Mouse (Mus musculus) liver, embryonic 12.5 days (tissue): ENCODE measurements around the gene Frmpd2. TPM values are rescaled to one million over a fixed set of nuclear protein-coding genes. Genes with fewer than 3 reads are reported as not detected.

ENCODE experiments used
- ATAC-seq: fragments of 200-750 bp; cut with Nextera tagmentation; 2 replicates; pipeline ENCODE4 v1.8.0; 2017; ENCODE audit warnings: moderate number of reproducible peaks, mild to moderate bottlenecking, moderate library complexity
- H3K27ac ChIP-seq: fragments of 300-500 bp; sonication (generic); 2 replicates; pipeline ENCODE4 v1.5.1; 2016; ENCODE audit warnings: mild to moderate bottlenecking
- H3K27me3 ChIP-seq: fragments of 300-500 bp; sonication (generic); replicated peaks from 2 replicates; pipeline ENCODE4 v1.6.1; 2016; ENCODE audit warnings: mild to moderate bottlenecking, moderate library complexity
- H3K36me3 ChIP-seq: fragments of 300-500 bp; sonication (generic); 2 replicates; pipeline ENCODE4 v1.6.1; 2016; ENCODE audit warnings: mild to moderate bottlenecking, moderate library complexity
- H3K4me1 ChIP-seq: fragments of 300-500 bp; sonication (generic); 2 replicates; pipeline ENCODE4 v1.6.1; 2016
- H3K4me2 ChIP-seq: fragments of 300-500 bp; sonication (generic); 2 replicates; pipeline ENCODE4 v1.6.1; 2016; ENCODE audit warnings: mild to moderate bottlenecking, moderate library complexity
- H3K4me3 ChIP-seq: fragments of 300-500 bp; sonication (generic); 2 replicates; pipeline ENCODE4 v1.5.1; 2016; ENCODE audit warnings: mild to moderate bottlenecking, moderate library complexity
- H3K9ac ChIP-seq: fragments of 300-500 bp; sonication (generic); 2 replicates; pipeline ENCODE4 v1.6.1; 2016; ENCODE audit warnings: mild to moderate bottlenecking, moderate library complexity
- H3K9me3 ChIP-seq: fragments of 300-500 bp; sonication (generic); replicated peaks from 2 replicates; pipeline ENCODE4 v1.6.1; 2016; ENCODE audit warnings: mild to moderate bottlenecking, moderate library complexity
- WGBS: fragments of 180-500 bp; shearing (Covaris S2); methylation state at CpG from one replicate; pipeline ENCODE4 v1.1.7; 2016; ENCODE audit not compliant: insufficient replicate concordance; 5-methylcytosine and 5-hydroxymethylcytosine counted together
- polyA plus RNA-seq: library from polyadenylated mRNA; unstranded; fragments of >200 nt; fragmentation: Nextera tagmentation; extraction: Ambion mirVana; gene quantifications from 2 replicates; pipeline ENCODE4 v1.2.1, GENCODE M21; 2016

Frmpd2 gene
- polyA plus RNA-seq, 1 experiment from 2014 or later = not detected

DNA sequence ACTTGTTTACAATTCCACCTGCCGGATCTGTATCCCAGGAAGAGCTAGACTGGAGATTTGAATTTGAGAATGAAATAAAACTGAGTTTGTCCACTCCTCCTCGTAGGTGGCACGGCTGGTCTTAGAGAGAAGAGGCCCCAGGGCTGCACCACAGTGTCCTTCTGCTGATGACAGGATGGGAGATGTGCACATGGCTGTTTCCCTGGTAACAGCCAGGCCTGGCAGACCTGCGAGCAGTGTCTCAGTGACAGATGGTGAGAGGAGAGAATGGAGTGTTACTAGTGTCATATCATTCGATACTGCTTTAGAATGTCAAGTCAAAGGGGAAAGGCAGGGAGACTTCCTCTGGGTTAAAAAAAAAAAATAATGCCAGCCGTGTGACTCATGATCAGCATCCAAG lies 78.4 kb downstream of the Frmpd2 start:
- H3K27me3 ChIP-seq = no peaks in the 10 kb centered on the region
- H3K4me2 ChIP-seq = no peak overlapping the region
- WGBS = 70% methylated on average over 6 of the region's 6 CpGs
- no peaks in the 10 kb centered on the region for H3K9me3 ChIP-seq
- no peak overlapping the region for H3K27ac ChIP-seq
- H3K4me3 ChIP-seq = no peak overlapping the region
- H3K9ac ChIP-seq = no peak overlapping the region
- ATAC-seq = no peak
- no peaks in the 10 kb centered on the region for H3K4me1 ChIP-seq
- H3K36me3 ChIP-seq = no peaks in the 10 kb centered on the region

DNA sequence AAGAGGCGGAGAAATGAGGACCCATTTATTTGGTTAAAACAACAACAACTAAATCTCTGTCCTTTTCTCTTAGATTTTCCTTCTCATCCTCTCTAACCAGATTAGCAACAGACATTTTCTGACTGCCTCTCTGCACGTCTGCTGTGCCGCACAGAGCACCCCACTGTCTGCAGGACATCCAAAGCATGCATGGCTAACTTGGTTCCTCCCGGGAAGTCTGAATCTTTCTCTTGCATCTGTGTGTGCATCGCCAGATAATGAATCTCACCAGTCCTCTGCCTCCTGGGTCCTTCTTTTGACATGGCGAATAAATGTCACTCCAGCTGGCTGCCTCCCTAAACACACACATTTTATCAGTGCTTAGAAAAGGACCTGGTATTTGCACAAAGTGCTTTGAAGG lies 99.2 kb downstream of the Frmpd2 start:
- ATAC-seq = no peak
- no peak overlapping the region for H3K9ac ChIP-seq
- no peak overlapping the region for H3K4me3 ChIP-seq
- WGBS = 44% methylated on average over 6 of the region's 6 CpGs
- H3K36me3 ChIP-seq = no peaks in the 10 kb centered on the region
- H3K27me3 ChIP-seq = 0 out of 2 replicates have a peak, but pooled peaks cover 3% of the 10 kb centered on the region
- H3K27ac ChIP-seq = no peak overlapping the region
- no peaks in the 10 kb centered on the region for H3K4me1 ChIP-seq
- no peak overlapping the region for H3K4me2 ChIP-seq
- no peaks in the 10 kb centered on the region for H3K9me3 ChIP-seq

DNA sequence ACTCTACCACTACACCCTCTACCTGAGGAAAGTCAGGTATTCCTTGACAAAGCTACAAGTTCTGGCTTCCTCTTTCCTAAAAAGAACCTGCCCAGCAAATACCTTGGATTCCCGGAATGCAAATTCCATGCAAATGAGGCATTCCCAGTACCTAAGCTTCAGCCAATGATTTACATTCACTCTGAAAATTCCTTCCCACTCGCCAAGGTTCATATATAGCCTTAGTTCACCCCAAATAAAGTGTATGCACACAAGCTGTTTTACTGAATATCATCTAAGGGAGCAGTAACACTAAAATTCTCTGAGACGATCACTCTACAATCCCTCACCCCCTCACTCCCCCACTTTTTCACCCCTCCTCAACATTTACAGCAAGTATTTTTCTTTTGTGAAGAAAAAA lies 102.1 kb downstream of the Frmpd2 start:
- no peaks in the 10 kb centered on the region for H3K4me1 ChIP-seq
- H3K9me3 ChIP-seq = no peaks in the 10 kb centered on the region
- no peaks in the 10 kb centered on the region for H3K36me3 ChIP-seq
- no peak overlapping the region for H3K27ac ChIP-seq
- WGBS = 60% methylated on average over 3 of the region's 3 CpGs
- no peak overlapping the region for H3K9ac ChIP-seq
- no peak overlapping the region for H3K4me3 ChIP-seq
- no peak for ATAC-seq
- no peak overlapping the region for H3K4me2 ChIP-seq
- H3K27me3 ChIP-seq = 0 out of 2 replicates have a peak, but pooled peaks cover 3% of the 10 kb centered on the region

DNA sequence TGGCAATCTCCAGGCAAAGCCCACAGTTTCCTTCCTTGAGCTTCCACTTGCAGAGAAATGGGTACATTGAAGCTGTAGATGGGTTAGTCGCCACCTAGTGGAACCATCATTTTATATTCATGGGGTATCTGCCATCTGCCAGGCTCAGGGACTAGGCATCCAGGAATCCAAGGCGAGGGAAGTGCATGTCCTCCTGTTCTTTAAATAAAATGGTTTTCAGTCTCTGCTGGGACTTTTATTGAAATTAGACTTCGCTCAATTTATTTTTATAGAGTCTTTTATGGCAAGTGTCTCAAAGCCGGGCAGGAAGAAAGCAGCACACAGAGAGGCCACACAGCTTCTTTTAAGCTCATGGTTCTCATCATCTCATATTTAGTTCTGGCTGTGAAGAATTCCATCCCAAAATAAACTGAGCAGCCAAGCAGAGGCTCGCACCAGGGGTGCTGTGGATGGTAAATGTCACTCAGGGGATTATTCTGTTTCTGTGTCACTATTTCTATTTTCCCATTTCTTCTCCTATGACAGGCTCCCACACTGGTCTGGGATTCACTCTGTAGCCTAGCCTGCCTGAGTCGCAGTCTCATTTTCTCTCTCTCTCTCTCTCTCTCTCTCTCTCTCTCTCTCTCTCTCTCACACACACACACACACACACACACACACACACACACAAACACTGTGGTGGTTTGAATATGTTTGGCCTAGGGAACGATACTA lies 108.4 kb downstream of the Frmpd2 start:
- Histone ChIP-seq H3K4me3 (no peak overlapping the region), H3K4me1 (no peaks in the 10 kb centered on the region), H3K36me3 (no peaks in the 10 kb centered on the region), H3K9me3 (no peaks in the 10 kb centered on the region), H3K27me3 (no peaks in the 10 kb centered on the region), H3K4me2 (no peak overlapping the region), H3K9ac (no peak overlapping the region), H3K27ac (no peak overlapping the region)
- WGBS = 49% methylated on average over 7 of the region's 7 CpGs
- ATAC-seq = no peak

DNA sequence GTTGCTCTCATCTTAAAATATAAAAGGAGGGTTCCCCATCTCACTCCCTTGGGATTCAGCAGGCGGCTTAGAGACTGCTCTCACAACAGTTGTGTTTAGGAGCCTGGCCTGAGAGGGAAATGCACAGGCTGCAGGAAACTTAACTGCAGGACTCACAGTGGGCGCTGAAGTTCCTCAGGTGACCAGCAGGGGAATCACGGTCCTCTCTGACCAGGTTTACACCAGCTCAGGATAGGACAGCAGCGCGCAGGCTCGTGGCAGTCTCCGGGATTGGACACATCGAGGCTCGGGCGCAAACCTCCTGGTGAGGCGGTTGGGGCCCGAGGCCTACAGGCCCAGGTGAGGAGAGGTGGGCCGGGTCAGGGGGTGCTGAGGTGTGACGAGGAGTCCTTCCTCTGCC lies 117.5 kb downstream of the Frmpd2 start, which contains the start of gene Ptpn20:
Gene Ptpn20, plus strand, starts transcription at position 257 of the 400 bp plus-strand sequence.
- no peak for ATAC-seq
- Histone ChIP-seq H3K4me1 (no peaks in the 10 kb centered on the region), H3K4me2 (no peak within 1 kb of the TSS)

DNA sequence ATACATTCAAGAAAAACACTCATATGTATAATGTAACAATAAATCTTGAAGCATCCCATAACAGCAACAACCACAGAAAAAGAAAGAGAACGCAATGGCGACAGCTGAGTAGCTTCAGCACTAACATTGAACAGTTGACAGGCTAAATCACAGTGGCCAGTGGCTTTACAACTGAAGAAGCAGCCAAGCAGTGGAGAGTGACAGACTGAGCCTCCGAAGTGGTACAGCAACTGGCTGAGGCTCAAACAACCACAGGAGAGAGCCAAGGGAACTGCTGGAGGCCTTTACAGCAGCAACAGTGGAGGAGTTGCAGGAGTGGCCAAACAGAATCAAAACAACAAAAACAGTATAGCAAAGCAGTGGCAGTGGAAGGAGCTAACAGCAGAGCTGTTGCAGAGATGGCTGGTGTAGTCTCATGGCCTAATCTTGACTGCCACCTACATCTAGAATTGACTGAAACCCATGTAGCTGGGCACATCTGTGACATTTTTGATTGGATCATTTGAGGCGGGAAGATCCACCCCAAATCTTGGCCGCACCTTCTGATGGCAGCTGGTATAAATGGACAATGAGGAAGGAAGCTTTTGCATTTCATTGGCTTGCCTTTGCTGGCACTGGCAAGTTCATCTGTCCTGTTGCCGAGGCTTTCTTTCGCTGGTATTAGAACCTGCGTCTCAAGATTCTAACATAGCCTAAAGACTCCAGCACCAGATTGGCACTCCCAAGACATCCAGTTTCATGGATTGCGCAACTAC lies 127.1 kb downstream of the Frmpd2 start:
- H3K27me3 ChIP-seq = no peaks in the 10 kb centered on the region
- WGBS = 80% methylated on average over 9 of the region's 9 CpGs
- no peak overlapping the region for H3K27ac ChIP-seq
- no peak overlapping the region for H3K9ac ChIP-seq
- H3K9me3 ChIP-seq = no peaks in the 10 kb centered on the region
- H3K4me2 ChIP-seq = no peak overlapping the region
- H3K36me3 ChIP-seq = no peaks in the 10 kb centered on the region
- no peak overlapping the region for H3K4me3 ChIP-seq
- ATAC-seq = no peak
- H3K4me1 ChIP-seq = no peaks in the 10 kb centered on the region

More for the DNA sequence above, 117.5 kb downstream of the Frmpd2 start, which contains the start of gene Ptpn20:
- H3K9me3 ChIP-seq = no peaks in the 10 kb centered on the region
- WGBS = 52% methylated on average over 14 of the region's 14 CpGs
- H3K36me3 ChIP-seq = no peaks in the 10 kb centered on the region
- H3K9ac ChIP-seq = no peak within 1 kb of the TSS
- no peaks in the 10 kb centered on the region for H3K27me3 ChIP-seq
- no peak within 1 kb of the TSS for H3K4me3 ChIP-seq
- H3K27ac ChIP-seq = no peak within 1 kb of the TSS

DNA sequence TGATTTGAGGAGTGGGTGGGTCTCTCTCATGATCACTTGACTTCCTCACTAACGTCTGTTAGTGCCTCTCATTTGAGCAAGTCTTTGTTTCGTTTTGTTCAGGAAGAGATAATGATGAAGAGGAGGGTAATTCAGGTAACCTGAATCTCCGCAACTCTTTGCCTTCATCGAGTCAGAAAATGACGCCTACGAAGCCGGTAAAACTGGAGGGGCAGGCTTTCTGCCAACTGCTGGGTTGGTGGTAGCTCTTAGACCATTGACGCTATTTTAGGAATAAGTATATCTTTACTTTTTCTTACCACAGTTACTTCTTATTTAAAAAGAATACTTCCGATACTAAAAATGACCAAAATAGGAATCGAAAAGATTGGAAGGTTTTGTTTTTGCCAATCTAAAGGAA lies 135.9 kb downstream of the Frmpd2 start:
- H3K4me1 ChIP-seq = no peaks in the 10 kb centered on the region
- no peak overlapping the region for H3K27ac ChIP-seq
- no peak overlapping the region for H3K4me3 ChIP-seq
- 72% methylated on average over 10 of the region's 10 CpGs for WGBS
- no peak overlapping the region for H3K9ac ChIP-seq
- H3K4me2 ChIP-seq = no peak overlapping the region
- no peak for ATAC-seq
- H3K9me3 ChIP-seq = no peaks in the 10 kb centered on the region
- no peaks in the 10 kb centered on the region for H3K36me3 ChIP-seq
- no peaks in the 10 kb centered on the region for H3K27me3 ChIP-seq

Other genes with a start within 250 kb of the Frmpd2 start
- gene Mapk8, start 24.5 kb upstream of the Frmpd2 start, polyA plus RNA-seq = 5.9 and 6.8 TPM in 2 replicates
- gene Ptpn20, start 117.5 kb downstream of the Frmpd2 start, polyA plus RNA-seq = 0.12 and 0.19 TPM in 2 replicates